Mouse (Mus musculus) regulatory T cell (primary cell): ENCODE measurements at regions not wholly inside any gene's neighbourhood (a gene's known extent, or its start where the extent isn't known, plus 50 kb on each side); places are given as distances from the start of the nearest gene placed in this dataset.

Experiments used
- in situ Hi-C: fragments of 300-600 bp; cut with MboI, MseI; formaldehyde crosslinking; loops from one replicate; pipeline ENCODE4 v1.15.1; 2025; ENCODE audit warnings: high pct_unique_total_duplicates

DNA sequence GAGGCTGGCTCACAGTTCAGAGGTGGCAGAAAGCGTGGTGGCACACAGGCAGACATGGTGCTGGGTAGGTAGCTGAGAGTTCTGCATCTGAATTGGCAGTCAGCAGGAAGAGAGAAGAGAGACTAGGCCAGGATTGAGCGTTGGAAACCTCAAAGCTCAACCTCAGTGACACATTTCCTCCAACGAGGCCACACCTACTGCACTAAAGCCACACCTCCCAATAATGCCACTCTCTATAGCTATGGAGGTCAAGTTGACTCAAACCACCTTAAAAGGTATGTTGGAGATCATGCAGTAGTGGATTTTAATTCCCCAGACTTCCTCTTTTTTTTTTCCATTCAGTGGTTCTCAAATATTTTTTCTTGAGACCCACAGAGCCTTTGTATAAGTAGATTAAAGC, 57.1 kb downstream of the Ccdc54 start:
- in situ Hi-C loops: loop anchor here (5.0 kb wide), 1 partner anchor 203 kb away; no protein-coding TSS in a partner anchor

DNA sequence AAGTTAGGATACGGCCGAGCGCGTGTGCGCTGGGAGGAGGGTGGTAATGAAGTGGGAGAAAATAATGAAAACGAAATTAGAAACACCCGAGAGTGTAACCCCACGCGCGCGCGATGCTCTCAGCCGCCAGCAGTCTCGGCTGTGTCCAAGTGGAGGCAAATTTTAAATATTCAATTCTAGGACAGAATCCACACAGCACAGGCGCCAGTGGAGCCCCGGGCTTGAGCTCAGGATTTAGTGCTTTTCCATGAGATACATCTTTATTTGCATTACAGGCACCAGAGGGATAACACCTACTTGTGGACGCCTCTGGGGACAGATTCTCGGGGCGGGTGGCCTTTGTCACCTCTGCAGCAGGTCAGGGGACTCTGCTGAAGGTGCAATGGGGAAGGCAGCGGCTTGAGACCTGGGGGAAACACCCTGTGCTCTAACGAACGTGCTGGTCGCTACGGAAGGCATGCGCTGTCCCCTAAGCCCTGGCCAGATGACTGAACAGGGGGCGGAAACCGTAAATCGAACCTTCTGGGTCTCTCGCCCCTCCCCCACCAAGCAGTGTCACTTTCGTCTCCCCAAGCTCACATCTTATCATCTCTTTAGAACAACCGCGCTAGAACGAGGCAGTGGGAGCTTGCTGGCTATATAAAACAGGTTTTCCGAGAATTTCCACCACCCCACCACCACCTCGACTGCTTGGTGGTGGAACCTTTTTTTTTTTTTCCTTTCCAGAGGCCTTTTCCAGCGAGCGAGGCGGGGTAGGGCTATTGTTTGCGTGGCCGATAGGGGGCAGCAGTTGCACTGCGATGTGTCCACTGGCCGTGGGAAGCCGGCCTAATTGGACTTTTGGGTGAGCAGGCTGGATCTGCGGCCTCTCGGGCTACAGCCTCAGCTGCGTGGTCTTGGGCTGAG, 61.2 kb downstream of the Ccdc54 start:
- in situ Hi-C loops: loop anchor here (5.0 kb wide), 2 partner anchors 157 to 208 kb away; no protein-coding TSS in a partner anchor

DNA sequence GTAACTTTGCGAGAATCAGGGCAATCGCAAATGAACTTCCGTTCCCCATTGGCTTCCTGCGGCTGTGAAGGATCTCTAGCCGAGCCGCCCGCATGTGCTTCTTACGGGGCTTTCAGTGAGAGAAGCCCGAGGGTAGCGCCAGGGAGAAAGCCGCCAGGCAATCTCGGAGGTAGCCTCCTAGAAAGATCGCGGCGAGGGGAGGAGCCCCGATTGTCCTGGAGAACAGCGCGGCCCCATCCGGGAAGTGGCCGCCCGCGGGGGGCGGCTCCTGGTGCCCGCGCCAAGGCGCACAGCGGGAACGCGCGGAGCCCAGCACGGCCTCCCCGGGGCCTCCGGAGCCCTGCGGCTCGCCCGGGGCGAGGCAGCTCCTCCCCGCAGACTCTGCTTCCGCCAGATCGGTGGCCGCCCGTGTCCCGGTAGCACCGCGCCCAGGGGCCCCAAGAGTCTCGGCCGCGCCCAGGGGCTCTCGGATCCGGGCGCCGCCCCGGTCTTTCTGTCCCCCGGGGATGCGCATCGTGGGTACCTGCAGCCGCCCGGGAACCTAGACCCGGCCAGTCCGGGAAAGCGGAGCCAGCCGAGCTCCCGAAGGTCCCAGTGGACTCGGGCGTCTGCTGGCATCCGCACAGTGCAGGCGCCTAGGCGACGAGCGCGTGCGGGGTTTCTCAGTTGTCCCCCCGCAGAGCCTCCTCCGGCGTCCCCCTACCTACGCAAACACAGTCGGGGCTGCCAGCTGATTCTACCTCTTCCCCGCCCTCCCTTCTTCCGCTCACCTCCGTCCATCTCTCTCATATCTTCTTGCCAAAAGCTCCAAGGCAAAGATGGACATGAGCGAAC, 62.1 kb downstream of the Ccdc54 start:
- in situ Hi-C loops: loop anchor here (5.0 kb wide), 1 partner anchor 157 kb away; no protein-coding TSS in a partner anchor

DNA sequence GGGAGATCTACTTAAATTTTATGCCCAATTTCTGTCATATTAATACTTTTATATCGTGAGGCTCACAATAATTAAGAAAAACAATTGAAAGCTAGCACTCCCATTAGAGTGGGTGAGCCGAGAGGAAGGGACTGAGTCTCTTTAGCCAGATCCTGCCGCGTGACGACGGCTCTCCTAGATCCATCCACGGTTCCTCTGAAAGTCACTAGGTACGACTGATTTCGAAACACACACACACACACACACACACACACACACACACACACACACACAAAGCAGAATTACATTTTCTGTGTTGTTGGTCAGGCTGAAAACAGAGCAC, 62.6 kb downstream of the Ccdc54 start:
- in situ Hi-C loops: loop anchor here (5.0 kb wide), 1 partner anchor 156 kb away; no protein-coding TSS in a partner anchor

DNA sequence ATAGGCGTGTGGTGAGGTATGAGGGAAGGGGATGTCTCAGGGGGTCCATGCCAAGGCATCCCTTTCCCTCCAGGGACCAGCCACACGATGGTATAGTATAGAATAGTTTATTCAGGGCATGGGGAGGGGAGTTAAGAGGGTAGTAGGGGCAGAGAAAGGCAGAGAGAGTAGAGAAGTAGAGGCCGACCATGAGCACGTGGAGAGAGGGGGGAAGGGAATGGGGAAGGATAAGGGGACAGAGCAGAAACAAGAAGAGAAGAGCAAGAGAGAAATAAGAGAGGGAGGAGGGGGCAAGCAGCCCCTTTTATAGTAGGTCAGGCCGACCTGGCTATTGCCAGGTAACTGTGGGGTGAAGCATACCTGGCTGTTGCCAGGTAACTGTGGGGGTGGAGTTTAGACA, 64.0 kb downstream of the Ccdc54 start:
- in situ Hi-C loops: loop anchor here (5.0 kb wide), 1 partner anchor 155 kb away; no protein-coding TSS in a partner anchor

DNA sequence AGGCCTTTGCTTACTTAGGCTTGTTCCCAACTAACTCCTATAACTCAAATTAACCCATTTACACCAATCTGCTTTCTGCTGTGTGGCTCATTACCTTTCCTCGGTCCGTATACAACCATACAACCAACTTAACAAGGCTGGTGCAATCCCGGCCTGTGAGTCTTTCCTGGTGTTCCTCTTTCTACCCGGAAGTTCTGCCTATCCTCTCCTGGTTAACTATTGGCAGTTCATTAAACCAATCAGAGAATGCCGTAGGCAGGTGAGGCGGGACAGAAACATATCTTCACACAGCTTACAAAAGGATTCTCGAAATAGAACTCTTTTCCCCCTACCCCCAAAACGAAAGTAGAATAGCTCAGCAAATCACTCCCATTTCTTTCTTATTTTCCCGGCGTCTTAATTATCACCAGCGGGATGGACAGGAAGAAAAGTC, 65.0 kb downstream of the Ccdc54 start:
- in situ Hi-C loops: loop anchor here (5.0 kb wide), 1 partner anchor 154 kb away; no protein-coding TSS in a partner anchor

DNA sequence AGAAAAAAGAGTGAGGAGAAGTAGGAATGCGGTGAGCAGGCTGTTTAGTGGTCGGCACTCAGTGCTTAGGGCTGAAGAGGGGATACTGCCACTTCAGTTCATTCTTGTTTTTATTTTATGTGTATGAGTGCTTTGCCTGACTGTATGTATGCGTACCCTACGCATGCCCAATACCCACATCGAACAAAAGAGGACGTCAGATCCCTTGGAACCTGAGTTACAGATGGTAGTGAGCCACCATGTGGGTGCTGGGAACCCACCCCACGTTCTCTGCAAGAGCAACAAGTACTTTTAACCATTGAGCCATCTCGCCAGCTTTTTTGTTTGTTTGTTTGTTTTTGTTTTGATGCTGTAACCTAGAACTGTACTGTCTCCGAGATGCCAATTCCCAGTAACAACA, 65.5 kb downstream of the Ccdc54 start:
- in situ Hi-C loops: loop anchor here (5.0 kb wide), 1 partner anchor 153 kb away; no protein-coding TSS in a partner anchor

DNA sequence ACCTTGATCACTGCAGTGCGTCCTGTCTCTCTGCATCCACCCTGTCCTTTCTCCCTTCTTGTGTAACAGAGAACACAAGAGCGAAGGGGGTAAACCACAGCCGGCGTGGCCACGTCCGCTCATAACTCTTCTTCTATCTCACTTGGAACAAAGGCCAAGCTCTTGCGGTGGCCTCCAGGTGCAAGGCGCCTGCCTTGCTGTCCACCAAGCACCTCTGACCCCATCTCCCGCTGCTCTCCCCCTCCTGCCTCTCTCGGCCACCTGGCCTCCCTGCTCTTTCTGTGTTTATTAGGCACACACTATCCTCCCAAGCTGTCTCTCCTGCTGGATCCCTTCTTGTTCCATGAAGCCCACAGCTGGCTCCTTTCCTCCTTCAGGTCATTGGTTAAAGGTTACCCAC, 71.3 kb downstream of the Ccdc54 start:
- in situ Hi-C loops: no loop called here

DNA sequence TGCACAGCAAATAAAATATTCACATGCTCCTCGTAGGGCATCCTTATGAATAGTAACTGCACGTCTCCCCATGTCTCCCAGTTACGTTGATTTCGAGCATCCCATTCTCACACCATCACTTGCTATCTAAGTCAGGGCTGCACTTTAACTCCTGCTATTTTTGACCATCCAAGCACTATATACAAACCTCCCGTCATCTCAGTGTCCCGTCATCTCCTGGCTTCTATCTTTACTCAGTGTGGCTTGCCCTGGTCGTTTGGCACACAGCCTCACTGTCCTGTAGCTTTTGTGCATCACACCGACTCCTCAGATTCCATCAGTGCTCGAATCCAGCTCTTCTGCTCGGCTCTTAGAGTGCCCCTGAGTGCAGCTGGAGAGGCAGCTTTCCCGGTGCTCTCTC, 74.4 kb downstream of the Ccdc54 start:
- in situ Hi-C loops: no loop called here

DNA sequence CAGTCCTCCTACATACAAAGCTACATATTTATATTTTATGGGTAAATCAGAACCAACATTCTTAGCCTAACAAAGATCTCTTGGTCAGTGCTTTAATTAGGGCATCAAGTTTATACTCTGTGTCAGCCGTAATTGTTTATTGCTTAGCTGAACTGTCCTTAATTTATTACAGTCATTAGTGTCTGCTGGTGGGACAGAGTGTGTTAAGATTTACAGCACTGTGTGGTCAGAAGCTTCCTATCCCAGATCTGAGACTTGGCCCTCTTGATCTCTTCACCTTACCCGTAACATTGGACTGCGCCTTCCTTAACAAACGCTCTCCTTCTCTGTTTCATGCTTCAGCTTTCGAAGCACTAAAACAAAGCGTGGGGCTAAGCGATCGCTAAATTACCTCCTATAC, 75.9 kb downstream of the Ccdc54 start:
- in situ Hi-C loops: no loop called here

DNA sequence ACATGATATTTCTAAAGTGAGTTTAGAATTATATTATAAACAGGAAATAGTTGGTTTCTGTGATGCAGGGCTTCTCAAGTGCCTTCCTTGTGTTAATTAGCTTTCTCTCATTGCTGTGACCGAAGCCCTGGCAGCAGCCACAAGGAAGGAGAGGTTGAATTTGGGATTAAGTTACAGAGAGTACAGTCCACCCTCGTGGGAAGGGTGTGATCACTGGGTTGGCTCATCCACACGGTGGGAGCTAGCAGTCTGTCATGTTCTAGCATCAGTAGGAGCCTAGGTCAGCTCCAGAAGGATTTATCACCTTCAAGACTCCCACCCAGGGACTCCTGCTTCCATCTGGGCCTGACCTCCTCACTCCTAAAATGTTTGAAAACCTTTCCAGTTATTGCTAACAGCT, 78.9 kb downstream of the Ccdc54 start:
- in situ Hi-C loops: no loop called here

DNA sequence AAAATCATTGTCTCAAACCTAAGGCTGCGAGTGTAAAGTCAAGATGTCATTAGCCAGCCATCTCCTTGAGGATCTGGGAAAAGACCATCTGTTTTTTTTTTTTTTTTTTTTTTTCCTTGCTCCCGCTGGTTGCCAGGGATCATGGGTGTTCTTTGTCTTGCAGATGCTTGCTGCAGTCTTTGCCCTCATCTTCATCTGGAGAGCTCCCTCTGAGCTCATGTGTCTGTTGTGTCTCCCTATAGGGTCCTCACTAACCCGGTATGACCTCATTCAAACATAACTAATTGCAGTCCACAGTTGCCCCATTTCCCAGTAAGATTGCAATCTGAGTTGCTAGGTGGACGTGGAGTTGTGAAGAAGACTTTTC, 77.3 kb upstream of the Bbx start:
- in situ Hi-C loops: no loop called here

DNA sequence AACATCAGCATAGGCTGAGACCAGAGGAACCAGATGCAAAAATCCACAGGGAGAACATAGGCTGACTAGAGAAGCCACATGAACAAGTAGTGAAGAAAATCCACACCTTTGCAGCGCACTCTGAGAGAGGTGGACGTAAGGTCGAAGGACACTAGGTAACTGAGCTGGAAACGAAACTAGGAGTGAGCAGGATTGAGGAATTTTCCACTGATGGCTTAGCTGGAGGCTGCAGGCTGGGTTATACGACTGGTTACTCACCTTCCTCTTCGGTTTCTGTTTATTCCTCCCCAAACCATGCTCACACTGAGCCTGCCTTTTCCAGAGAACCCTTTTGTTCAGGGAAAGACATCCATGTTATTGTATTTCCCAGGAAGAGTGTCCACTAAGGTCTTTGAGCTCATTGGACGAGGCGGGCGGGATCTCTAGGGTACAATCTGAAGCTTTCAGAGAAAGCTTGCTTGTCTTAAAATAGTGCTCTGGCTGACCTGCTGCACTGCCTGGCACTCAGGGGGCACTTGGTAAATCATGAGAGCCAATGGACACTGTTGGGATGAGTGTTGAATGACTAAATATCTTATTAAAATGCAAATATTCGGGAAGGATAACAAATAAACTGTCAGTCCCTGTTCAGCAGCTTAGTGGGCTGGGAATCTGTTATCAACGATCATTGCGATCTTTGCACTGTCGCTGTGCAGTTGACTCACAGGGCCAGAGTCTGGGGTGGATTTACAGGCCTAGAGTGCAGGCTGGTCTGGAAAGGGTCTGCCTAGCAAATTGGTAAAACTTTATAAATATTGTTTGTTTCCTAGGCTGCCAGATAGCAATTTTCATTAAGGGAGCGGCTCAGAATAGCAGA, 76.7 kb upstream of the Bbx start:
- in situ Hi-C loops: no loop called here

DNA sequence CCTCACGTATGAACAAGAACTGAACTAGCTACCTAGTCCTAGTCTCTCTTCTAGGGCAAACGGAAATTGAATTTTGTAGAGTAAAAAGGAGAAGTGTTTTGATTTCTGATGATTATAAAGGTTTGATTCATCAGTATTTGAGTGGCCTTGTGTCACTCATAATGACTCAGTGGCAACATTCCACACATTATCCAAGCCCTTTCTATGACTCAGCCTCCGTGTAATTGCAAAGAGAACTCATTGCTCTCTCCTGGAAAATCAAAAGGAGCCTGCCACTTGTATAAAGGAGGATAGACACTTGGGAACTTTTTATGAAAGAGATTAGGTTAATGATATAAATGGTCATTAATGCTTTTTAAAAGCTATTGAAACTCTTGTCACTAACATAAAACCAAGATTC, 72.4 kb upstream of the Bbx start:
- in situ Hi-C loops: loop anchor here (5.0 kb wide), 1 partner anchor 37 kb away; no protein-coding TSS in a partner anchor

DNA sequence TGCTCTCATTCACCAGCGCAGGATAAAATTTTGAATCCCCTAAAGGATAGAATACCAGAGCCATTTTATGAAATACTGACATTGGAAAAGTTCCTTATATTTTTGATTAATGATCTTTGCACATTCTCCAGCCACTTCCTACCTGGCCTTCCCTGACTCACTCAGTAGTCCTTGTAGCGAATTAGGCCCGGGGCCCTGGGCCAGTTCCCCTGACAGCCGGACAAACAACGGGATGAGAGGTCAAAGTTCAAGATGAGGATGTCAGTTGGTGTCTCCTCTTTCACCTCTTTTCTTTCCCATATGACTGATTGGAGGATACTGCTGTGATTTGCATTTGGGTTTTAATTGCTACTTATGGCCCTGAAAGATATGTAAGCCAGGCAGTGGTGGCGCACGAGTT, 66.7 kb upstream of the Bbx start:
- in situ Hi-C loops: no loop called here

DNA sequence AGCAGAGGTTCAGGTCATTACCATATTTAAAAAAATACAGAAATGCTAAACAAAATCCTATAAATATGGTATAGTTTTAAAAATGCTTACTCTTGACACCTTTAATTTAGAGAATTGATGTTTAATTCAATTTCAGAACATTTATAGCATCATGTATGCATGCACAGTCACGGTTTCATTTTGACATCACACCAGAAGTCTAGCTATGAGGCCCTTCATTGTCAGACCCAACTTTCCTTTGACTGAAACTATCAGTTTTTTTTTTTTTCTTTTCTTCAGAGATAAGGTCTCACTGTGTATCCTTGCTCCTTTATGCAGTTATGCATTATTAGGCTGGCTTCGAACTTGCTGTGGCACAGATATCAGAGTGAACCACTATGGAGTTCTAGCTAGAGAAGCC, 61.5 kb upstream of the Bbx start:
- in situ Hi-C loops: no loop called here

DNA sequence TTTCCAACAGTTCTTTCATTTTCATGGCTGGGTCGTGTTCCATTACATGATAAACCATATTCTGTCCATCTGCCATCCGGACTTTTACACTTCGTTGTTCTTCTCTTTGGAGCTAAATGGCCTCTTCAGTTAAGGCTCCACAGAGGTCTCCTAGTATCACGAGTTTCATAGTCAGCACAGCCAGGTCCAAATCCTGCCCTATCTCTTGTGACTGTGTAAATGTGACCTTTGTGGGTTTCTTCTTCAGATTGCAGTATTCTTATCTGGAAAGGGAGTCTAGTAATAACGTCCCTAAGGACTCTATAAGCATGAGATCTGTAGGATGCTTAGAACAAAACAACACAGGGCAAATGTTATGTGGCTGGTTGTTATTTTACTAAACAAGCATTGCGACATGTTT, 57.1 kb upstream of the Bbx start:
- in situ Hi-C loops: no loop called here

DNA sequence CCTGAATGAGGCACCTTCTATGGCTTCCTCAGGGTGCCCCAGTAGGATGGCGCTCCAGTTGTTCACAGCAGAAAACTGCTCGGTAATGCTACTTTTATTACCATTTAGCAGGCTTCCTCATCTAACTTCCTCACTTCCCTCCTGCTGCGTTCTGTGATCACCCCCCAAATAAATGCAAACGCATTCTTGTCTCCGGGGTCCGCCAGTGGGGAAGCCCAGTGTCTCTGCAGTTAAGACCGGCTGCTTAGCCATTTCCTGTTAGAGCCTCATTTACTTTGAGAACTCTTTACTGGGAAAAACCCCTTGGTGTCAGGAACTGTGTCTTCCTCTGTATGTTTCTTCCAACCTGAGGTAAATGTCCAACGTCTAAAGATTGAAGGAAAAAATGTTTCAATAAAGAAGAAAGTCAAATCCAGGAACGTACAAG, 50.2 kb upstream of the Bbx start:
- in situ Hi-C loops: no loop called here
